Mouse (Mus musculus) heart, embryonic 11.5 days (tissue): ENCODE results near the gene 3425401B19Rik. TPM values are rescaled to one million over a fixed set of nuclear protein-coding genes. Genes with fewer than 3 reads are reported as not detected.

Experiments used
- ATAC-seq: fragments of 200-750 bp; cut with Nextera tagmentation; replicated peaks from 2 replicates; pipeline ENCODE4 v1.8.0; 2017; ENCODE audit warnings: moderate library complexity; ENCODE audit not compliant: insufficient number of reproducible peaks, low FRiP score, low TSS enrichment
- H3K27ac ChIP-seq: fragments of 300-500 bp; sonication (generic); 2 replicates; pipeline ENCODE4 v1.5.1; 2014; ENCODE audit warnings: mild to moderate bottlenecking, low read depth, low read length
- H3K27me3 ChIP-seq: fragments of 300-500 bp; sonication (generic); 2 replicates; pipeline ENCODE4 v1.6.1; 2014; ENCODE audit warnings: mild to moderate bottlenecking, low read length, mixed read lengths; ENCODE audit not compliant: control insufficient read depth, insufficient read depth
- H3K36me3 ChIP-seq: fragments of 300-500 bp; sonication (generic); 2 replicates; pipeline ENCODE4 v1.6.1; 2014; ENCODE audit warnings: mild to moderate bottlenecking, low read length, moderate library complexity, mixed read lengths; ENCODE audit not compliant: control insufficient read depth, insufficient read depth
- H3K4me1 ChIP-seq: fragments of 300-500 bp; sonication (generic); 2 replicates; pipeline ENCODE4 v1.6.1; 2014; ENCODE audit warnings: low read length; ENCODE audit not compliant: control insufficient read depth, insufficient read depth
- H3K4me2 ChIP-seq: fragments of 300-500 bp; sonication (generic); 2 replicates; pipeline ENCODE4 v1.6.1; 2014; ENCODE audit warnings: mild to moderate bottlenecking, moderate library complexity
- H3K4me3 ChIP-seq: fragments of 300-500 bp; sonication (generic); 2 replicates; pipeline ENCODE4 v1.5.1; 2014; ENCODE audit warnings: low read depth, low read length
- H3K9ac ChIP-seq: fragments of 300-500 bp; sonication (generic); 2 replicates; pipeline ENCODE4 v1.6.1; 2014; ENCODE audit warnings: mild to moderate bottlenecking, low read depth, low read length, moderate library complexity
- H3K9me3 ChIP-seq: fragments of 300-500 bp; sonication (generic); replicated peaks from 2 replicates; pipeline ENCODE4 v1.6.1; 2016; ENCODE audit warnings: low read length; ENCODE audit not compliant: control insufficient read depth
- WGBS: fragments of 180-500 bp; shearing (Covaris S2); extraction: QIAGEN DNeasy Blood & Tissue Kit; methylation state at CpG from one replicate; pipeline ENCODE4 v1.1.7; 2014; ENCODE audit not compliant: insufficient replicate concordance; 5-methylcytosine and 5-hydroxymethylcytosine counted together
- polyA plus RNA-seq: library from polyadenylated mRNA; unstranded; fragments of >200 nt; fragmentation: Nextera tagmentation; extraction: Ambion mirVana; gene quantifications from 2 replicates; pipeline ENCODE4 v1.2.1, GENCODE M21; 2014

3425401B19Rik gene
- polyA plus RNA-seq = 6.6 and 6.7 TPM in 2 replicates

DNA sequence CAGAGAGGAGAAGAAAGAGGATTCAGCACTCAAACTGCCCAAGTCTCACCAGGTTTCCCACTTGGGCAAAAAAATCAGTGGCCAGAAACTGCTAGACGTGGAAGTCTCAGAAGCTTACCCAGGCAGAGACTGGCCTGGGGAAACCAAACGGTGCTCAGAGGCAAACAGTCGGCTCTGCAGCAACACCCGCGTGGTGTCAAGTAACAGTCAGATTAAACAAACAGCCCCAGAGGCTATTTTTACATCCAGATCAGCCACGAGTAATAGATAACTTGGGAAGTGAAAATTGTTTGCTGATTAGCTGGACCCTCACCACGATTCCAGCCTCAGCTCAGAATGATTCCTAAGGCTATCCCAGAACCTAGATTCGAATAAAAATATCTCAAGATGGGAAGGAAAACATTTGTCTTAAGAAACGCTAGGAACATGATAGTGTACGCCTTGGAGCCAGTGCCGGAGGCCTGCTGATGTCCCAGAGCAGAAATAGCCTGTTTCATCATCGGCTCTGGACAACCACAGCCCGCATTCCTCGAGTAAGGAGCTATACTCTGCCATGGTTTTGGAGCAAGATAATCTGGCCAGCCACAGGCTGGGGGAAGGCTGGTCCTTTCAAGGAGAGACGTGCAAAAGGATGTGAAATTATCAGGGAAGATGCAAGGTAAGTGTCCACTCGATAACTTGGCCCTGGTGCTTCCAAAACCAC, at the start of gene 3425401B19Rik:
TSS of gene 3425401B19Rik (minus strand) at position 170 of the 703 bp plus-strand sequence.
- Histone ChIP-seq H3K4me2 (peak within 1 kb of the TSS; percentile 66), H3K27ac (peak within 1 kb of the TSS; percentile 90), H3K27me3 (no peaks in the 10 kb centered on the region), H3K4me1 (peaks cover 21% of the 10 kb centered on the region), H3K4me3 (peak within 1 kb of the TSS; percentile 48), H3K9me3 (no peaks in the 10 kb centered on the region), H3K36me3 (no peaks in the 10 kb centered on the region), H3K9ac (peak within 1 kb of the TSS; percentile 79)
- ATAC-seq = no peak
- 16% methylated on average over 16 of the region's 16 CpGs for WGBS

- no peak overlapping the region for H3K4me2 ChIP-seq
- H3K4me3 ChIP-seq = no peak overlapping the region
- H3K36me3 ChIP-seq = no peaks in the 10 kb centered on the region
- H3K4me1 ChIP-seq = no peaks in the 10 kb centered on the region
- no peak for ATAC-seq
- no peaks in the 10 kb centered on the region for H3K9me3 ChIP-seq
- WGBS = 32% methylated on average over 6 of the region's 6 CpGs
- no peak overlapping the region for H3K9ac ChIP-seq
- no peaks in the 10 kb centered on the region for H3K27me3 ChIP-seq
- H3K27ac ChIP-seq = no peak overlapping the region
Measured at GRCm38 (mm10) chr14:32732961-32733360, 47.9 kb upstream of the 3425401B19Rik start.

DNA sequence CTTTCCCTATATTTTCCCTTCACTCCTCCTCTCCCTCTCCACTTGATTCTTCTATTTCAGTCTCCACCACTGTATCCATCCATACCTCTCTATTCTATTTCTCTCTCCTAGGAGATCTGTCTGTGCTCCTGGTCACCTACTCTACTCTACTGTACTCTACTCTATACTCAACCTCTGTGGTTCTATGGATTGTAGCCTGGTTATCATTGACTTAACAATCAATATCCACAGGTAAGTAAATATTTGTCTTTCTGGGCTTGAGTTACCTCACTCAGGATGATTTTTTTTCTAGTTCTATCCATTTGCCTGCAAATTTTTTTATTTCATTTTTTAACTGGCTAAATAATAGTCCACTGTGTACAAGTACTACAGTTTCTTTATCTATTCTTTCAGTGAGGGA, 41.8 kb upstream of the 3425401B19Rik start:
- no peak overlapping the region for H3K9ac ChIP-seq
- H3K9me3 ChIP-seq = no peaks in the 10 kb centered on the region
- H3K36me3 ChIP-seq = no peaks in the 10 kb centered on the region
- no peak for ATAC-seq
- H3K27ac ChIP-seq = no peak overlapping the region
- no peaks in the 10 kb centered on the region for H3K27me3 ChIP-seq
- no peak overlapping the region for H3K4me2 ChIP-seq
- no peaks in the 10 kb centered on the region for H3K4me1 ChIP-seq
- no peak overlapping the region for H3K4me3 ChIP-seq

DNA sequence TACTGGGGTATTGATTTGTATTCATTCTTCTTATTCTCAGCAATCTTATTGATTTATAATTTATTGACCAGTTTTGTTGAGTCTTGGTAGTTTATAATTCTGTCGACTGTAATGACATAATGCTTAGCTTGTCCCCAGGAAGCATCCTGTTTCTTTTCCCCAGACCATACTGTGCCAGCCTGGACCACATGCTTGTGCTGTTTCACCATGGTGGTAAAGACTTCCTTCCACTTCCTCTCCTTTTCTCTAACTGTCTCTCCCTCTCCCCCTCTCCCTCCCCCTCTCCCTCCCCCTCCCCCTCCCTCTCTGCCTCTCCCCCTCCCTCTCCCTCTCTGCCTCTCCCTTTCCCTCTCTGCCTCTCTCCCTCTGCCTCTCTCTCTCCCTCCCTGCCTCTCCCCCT, 36.4 kb upstream of the 3425401B19Rik start:
- Histone ChIP-seq H3K4me1 (no peaks in the 10 kb centered on the region), H3K4me2 (no peak overlapping the region), H3K27me3 (no peaks in the 10 kb centered on the region), H3K9ac (no peak overlapping the region), H3K4me3 (no peak overlapping the region), H3K36me3 (no peaks in the 10 kb centered on the region), H3K9me3 (no peaks in the 10 kb centered on the region), H3K27ac (no peak overlapping the region)
- WGBS = 39% methylated on average over 1 of the region's 1 CpGs
- ATAC-seq = no peak

- no peaks in the 10 kb centered on the region for H3K27me3 ChIP-seq
- no peak overlapping the region for H3K9ac ChIP-seq
- ATAC-seq = no peak
- no peak overlapping the region for H3K4me3 ChIP-seq
- H3K4me2 ChIP-seq = no peak overlapping the region
- WGBS = 85% methylated on average over 6 of the region's 6 CpGs
- no peaks in the 10 kb centered on the region for H3K36me3 ChIP-seq
- H3K27ac ChIP-seq = no peak overlapping the region
- no peaks in the 10 kb centered on the region for H3K9me3 ChIP-seq
- H3K4me1 ChIP-seq = no peaks in the 10 kb centered on the region
Measured at GRCm38 (mm10) chr14:32716763-32717439, 31.8 kb upstream of the 3425401B19Rik start.

DNA sequence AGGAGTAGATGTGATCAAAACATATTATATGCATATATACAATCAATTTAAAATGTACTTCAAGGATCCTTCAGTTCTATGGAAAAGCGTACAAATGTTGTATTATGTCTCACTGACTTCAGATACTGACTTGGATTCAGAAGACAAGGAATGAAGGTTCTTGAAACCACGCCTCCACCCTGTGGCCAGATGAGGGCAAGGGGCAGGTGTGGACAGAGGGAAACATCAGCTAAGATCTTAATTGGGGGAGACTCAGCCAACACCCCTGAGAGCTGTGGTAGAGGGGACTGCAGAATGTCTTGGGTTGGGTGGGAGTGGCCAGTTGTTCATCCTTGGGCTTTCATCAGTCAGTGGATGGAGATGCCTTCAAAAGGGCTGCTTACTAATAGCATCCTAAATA, 30.4 kb upstream of the 3425401B19Rik start:
- 83% methylated on average over 2 of the region's 2 CpGs for WGBS
- H3K9ac ChIP-seq = no peak overlapping the region
- H3K27ac ChIP-seq = no peak overlapping the region
- H3K27me3 ChIP-seq = no peaks in the 10 kb centered on the region
- no peaks in the 10 kb centered on the region for H3K36me3 ChIP-seq
- H3K9me3 ChIP-seq = no peaks in the 10 kb centered on the region
- no peak overlapping the region for H3K4me2 ChIP-seq
- H3K4me1 ChIP-seq = no peaks in the 10 kb centered on the region
- H3K4me3 ChIP-seq = no peak overlapping the region
- no peak for ATAC-seq

DNA sequence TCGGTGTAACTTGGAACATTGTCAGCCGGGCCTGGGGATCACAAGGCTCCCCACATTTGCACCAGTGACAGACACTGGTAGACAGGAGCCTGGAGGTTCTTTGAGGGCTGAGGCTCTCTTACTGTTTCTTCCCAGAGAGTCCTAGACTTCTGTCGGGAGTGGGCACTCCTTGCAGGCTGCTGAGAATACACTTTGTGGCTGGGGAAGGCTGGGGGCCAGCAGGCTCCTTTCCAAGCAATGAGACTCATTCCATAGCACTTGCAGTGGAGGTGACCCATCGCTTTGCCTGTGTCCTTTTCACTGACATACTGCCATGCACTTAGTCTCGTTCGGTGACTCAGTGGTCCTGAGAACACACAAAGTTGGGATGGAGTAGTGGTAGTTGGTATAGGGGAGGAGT, 30.0 kb upstream of the 3425401B19Rik start:
- no peaks in the 10 kb centered on the region for H3K36me3 ChIP-seq
- H3K4me3 ChIP-seq = no peak overlapping the region
- no peaks in the 10 kb centered on the region for H3K27me3 ChIP-seq
- 78% methylated on average over 6 of the region's 6 CpGs for WGBS
- no peaks in the 10 kb centered on the region for H3K4me1 ChIP-seq
- H3K4me2 ChIP-seq = no peak overlapping the region
- ATAC-seq = no peak
- no peak overlapping the region for H3K9ac ChIP-seq
- no peak overlapping the region for H3K27ac ChIP-seq
- no peaks in the 10 kb centered on the region for H3K9me3 ChIP-seq

DNA sequence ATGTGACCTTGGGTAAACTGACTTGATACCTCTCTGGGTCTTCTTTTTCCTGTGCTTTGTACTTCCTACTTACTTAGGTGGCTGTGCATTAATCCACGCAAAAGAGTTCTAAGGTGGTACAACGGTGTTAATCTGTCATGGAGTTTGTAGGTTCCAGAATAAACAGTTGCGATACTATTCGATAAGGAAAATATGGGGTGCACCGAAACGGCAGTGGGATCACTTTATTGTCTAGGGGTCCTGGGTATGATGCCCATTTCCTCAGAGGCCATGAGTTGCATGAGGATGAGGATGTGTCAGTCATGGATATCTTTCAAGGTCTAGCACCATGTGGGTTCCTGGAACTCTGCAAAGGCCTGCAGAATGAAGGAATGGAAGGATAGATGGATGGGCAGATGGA, 24.8 kb upstream of the 3425401B19Rik start:
- Histone ChIP-seq H3K4me1 (peaks cover 10% of the 10 kb centered on the region), H3K36me3 (no peaks in the 10 kb centered on the region), H3K9me3 (no peaks in the 10 kb centered on the region), H3K27me3 (no peaks in the 10 kb centered on the region; the same call in 1 of the 2 replicates), H3K9ac (no peak overlapping the region), H3K4me2 (no peak overlapping the region), H3K27ac (no peak overlapping the region), H3K4me3 (no peak overlapping the region)
- ATAC-seq = no peak
- whole genome bisulfite sequencing = 94% methylated on average over 6 of the region's 6 CpGs

GRCm38 (mm10) chr14:32708756-32709155, 23.7 kb upstream of the 3425401B19Rik start:
- Histone ChIP-seq H3K9me3 (no peaks in the 10 kb centered on the region), H3K4me3 (no peak overlapping the region), H3K4me1 (peaks cover 10% of the 10 kb centered on the region), H3K27ac (no peak overlapping the region), H3K36me3 (no peaks in the 10 kb centered on the region), H3K9ac (no peak overlapping the region), H3K4me2 (no peak overlapping the region), H3K27me3 (no peaks in the 10 kb centered on the region; the same call in 1 of the 2 replicates)
- no peak for ATAC-seq
- WGBS = 59% methylated on average over 7 of the region's 7 CpGs
